Comparison of ENCODE assay signal across 8 mouse cellular contexts in the genomic region with DNA sequence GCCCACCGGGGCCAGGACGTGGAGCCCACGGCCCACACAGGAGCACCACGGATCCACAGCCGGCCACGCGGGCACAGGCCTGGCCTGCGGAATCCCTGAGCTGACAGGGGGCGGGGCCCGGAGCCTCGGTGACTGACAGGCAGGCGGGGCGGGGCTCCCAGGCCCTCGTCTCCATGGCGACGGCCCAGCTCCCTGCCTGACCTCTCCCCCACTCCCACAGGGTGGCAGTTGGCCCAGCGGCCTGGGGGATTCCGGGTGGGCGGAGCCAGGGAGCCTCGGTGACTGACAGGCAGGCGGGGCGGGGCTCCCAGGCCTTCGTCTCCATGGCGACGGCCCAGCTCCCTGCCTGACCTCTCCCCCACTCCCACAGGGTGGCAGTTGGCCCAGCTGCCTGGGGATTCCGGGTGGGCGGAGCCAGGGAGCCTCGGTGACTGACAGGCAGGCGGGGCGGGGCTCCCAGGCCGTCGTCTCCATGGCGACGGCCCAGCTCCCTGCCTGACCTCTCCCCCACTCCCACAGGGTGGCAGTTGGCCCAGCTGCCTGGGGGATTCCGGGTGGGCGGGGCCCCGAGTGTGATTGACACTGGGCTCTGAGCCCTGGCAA. TPM values are rescaled to one million over a fixed set of nuclear protein-coding genes. Genes with fewer than 3 reads are reported as not detected.
DNase-seq lines count a peak whose midpoint lies in the region; ATAC-seq and TF ChIP-seq lines count a peak whose summit lies in the region.
"Not testable (repeated sequence)": the region's sequence is repeated elsewhere in the genome, so short reads cannot be mapped to it uniquely, and the experiment has no call there.

No protein-coding gene starts in this region.

- peak overlapping the region; percentile 16 for H3K9ac ChIP-seq in ES-Bruce4 (ENCODE audit: low read depth, poor library complexity, severe bottlenecking)
- H3K9ac ChIP-seq in forebrain, embryonic 13.5 days: peak overlapping the region; percentile 58; the same call in 1 of the 2 replicates
- H3K9ac ChIP-seq in liver, postnatal 0 days (replicated peaks): peak overlapping the region; percentile 59
- H3K9ac ChIP-seq in neural tube, embryonic 14.5 days (replicated peaks; ENCODE audit: low read depth, low read length): peak overlapping the region; percentile 49

- not testable (repeated sequence) for H3K9me3 ChIP-seq in ES-Bruce4 (replicated peaks; ENCODE audit: control insufficient read depth, insufficient read depth, low read length, poor library complexity, severe bottlenecking); forebrain, embryonic 13.5 days (replicated peaks); liver, postnatal 0 days (ENCODE audit: low read length)
- H3K9me3 ChIP-seq in neural tube, embryonic 14.5 days (ENCODE audit: control insufficient read depth, low read length): peaks cover 28% of the 10 kb centered on the region

- H3K4me1 ChIP-seq in ES-Bruce4 (ENCODE audit: control insufficient read depth, insufficient read depth, low read length): peaks cover 11% of the 10 kb centered on the region
- not testable (repeated sequence) for H3K4me1 ChIP-seq in forebrain, embryonic 13.5 days; liver, postnatal 0 days (ENCODE audit: insufficient read depth); neural tube, embryonic 14.5 days (ENCODE audit: control insufficient read depth, insufficient read depth, low read length)

- TF ChIP-seq POLR2A in ES-Bruce4 (IDR thresholded peaks at IDR 0.05; ENCODE audit: insufficient read depth, low read length): not testable (repeated sequence)

- DNase-seq in heart, postnatal 10 days: peak; percentile 100
- peak; percentile 100 for DNase-seq in large intestine, adult 2 months (ENCODE audit: low read depth, low spot score)
- peak; percentile 85 for DNase-seq in liver, postnatal 0 days
- DNase-seq in testis, postnatal 10 days (ENCODE audit: low spot score): peak; percentile 100

- peaks cover 13% of the 10 kb centered on the region for H3K27me3 ChIP-seq in ES-Bruce4 (ENCODE audit: control insufficient read depth, insufficient read depth, low read length, poor library complexity, severe bottlenecking)
- not testable (repeated sequence) for H3K27me3 ChIP-seq in forebrain, embryonic 13.5 days; liver, postnatal 0 days (ENCODE audit: insufficient read depth, low read length); neural tube, embryonic 14.5 days (ENCODE audit: control insufficient read depth, insufficient read depth, low read length)

- not testable (repeated sequence) for H3K36me3 ChIP-seq in ES-Bruce4 (ENCODE audit: control insufficient read depth, insufficient read depth, low read length, poor library complexity, severe bottlenecking); forebrain, embryonic 13.5 days (ENCODE audit: poor library complexity, severe bottlenecking); liver, postnatal 0 days (replicated peaks; ENCODE audit: insufficient read depth, low read length); neural tube, embryonic 14.5 days (ENCODE audit: control insufficient read depth, insufficient read depth, low read length)

- H3K27ac ChIP-seq in ES-Bruce4 (ENCODE audit: insufficient read depth, low read length); liver, postnatal 0 days (ENCODE audit: low read depth): not testable (repeated sequence)
- H3K27ac ChIP-seq in forebrain, embryonic 13.5 days: peak overlapping the region; percentile 86
- H3K27ac ChIP-seq in neural tube, embryonic 14.5 days (ENCODE audit: low read depth, low read length): peak overlapping the region; percentile 66

- not testable (repeated sequence) for TF ChIP-seq CTCF in ES-Bruce4 (IDR thresholded peaks at IDR 0.05; ENCODE audit: low read depth, low read length); liver, postnatal 0 days (IDR thresholded peaks at IDR 0.05; ENCODE audit: low read depth)

- TF ChIP-seq EP300 in ES-Bruce4 (IDR thresholded peaks at IDR 0.05; ENCODE audit: insufficient read depth, low read depth, low read length); liver, postnatal 0 days (IDR thresholded peaks at IDR 0.05; ENCODE audit: low read depth): not testable (repeated sequence)

- intact Hi-C loops in heart, postnatal 10 days (cut with DNase I): not testable (repeated sequence)

- H3K4me3 ChIP-seq in ES-Bruce4 (ENCODE audit: low read depth, low read length): peak overlapping the region; percentile 21
- peak overlapping the region; percentile 39 for H3K4me3 ChIP-seq in forebrain, embryonic 13.5 days
- H3K4me3 ChIP-seq in liver, postnatal 0 days (ENCODE audit: low read depth, low read length): peak overlapping the region; percentile 51
- H3K4me3 ChIP-seq in neural tube, embryonic 14.5 days (ENCODE audit: low read depth, low read length): peak overlapping the region; percentile 36

- 11% methylated on average over 14 of the region's 37 CpGs for WGBS in forebrain, embryonic 13.5 days
- WGBS in large intestine, adult 2 months: 8% methylated on average over 15 of the region's 37 CpGs
- 47% methylated on average over 27 of the region's 37 CpGs for WGBS in liver, postnatal 0 days (ENCODE audit: insufficient replicate concordance)
- 50% methylated on average over 37 of the region's 37 CpGs for WGBS in neural tube, embryonic 14.5 days

- H3K4me2 ChIP-seq in forebrain, embryonic 13.5 days: peak overlapping the region; percentile 67
- H3K4me2 ChIP-seq in liver, postnatal 0 days (ENCODE audit: low read depth, low read length): peak overlapping the region; percentile 90
- peak overlapping the region; percentile 70 for H3K4me2 ChIP-seq in neural tube, embryonic 14.5 days (ENCODE audit: low read depth, low read length)

- peak; percentile 23; the same call in 1 of the 2 replicates for ATAC-seq in cerebellum, adult (ENCODE audit: insufficient number of reproducible peaks, low FRiP score, low TSS enrichment)
- peak; percentile 94 for ATAC-seq in forebrain, embryonic 13.5 days
- ATAC-seq in liver, postnatal 0 days: peak; percentile 88
- peak; percentile 92 for ATAC-seq in neural tube, embryonic 14.5 days (ENCODE audit: low read depth)

RNA-seq across cellular contexts. Expression of gene Gm21887, which starts 11.5 kb away (rescaled TPM):
- 1,061 and 1,174 TPM in 2 replicates for polyA plus RNA-seq in ES-Bruce4 (2011; ENCODE audit: insufficient read depth, insufficient read length, low read depth, missing spikeins)
- polyA plus RNA-seq in forebrain, embryonic 13.5 days (2015; fragmentation: Nextera tagmentation; extraction: Ambion mirVana): 195 and 234 TPM in 2 replicates
- total RNA-seq in heart, postnatal 10 days (2021): 10 to 100 TPM; 58.4 to 63.1 TPM
- 244 and 325 TPM in 2 replicates for polyA plus RNA-seq in large intestine, adult 2 months (2012; rRNA removed)
- 64.4 and 87.0 TPM in 2 replicates for polyA plus RNA-seq in liver, postnatal 0 days (2015; fragmentation: Nextera tagmentation; extraction: Ambion mirVana)
- 150 and 359 TPM in 2 replicates for polyA plus RNA-seq in neural tube, embryonic 14.5 days (2014; fragmentation: Nextera tagmentation; extraction: Ambion mirVana)

Comparison
In these comparisons a context has a peak if more than half of its experiments do, and no peak if none do; other contexts are left out.
1. ATAC-seq: peak in every context shown above with its lines; median percentile 94 in forebrain, embryonic 13.5 days; 92 in neural tube, embryonic 14.5 days; 88 in liver, postnatal 0 days; 23 in cerebellum, adult.